Mouse (Mus musculus): Measurements from ENCODE around the gene Tln2. TPM values are rescaled to one million over a fixed set of nuclear protein-coding genes. Genes with fewer than 3 reads are reported as not detected.

Tln2 gene
- polyA plus RNA-seq, 1 experiment, result 36.5 TPM

DNA sequence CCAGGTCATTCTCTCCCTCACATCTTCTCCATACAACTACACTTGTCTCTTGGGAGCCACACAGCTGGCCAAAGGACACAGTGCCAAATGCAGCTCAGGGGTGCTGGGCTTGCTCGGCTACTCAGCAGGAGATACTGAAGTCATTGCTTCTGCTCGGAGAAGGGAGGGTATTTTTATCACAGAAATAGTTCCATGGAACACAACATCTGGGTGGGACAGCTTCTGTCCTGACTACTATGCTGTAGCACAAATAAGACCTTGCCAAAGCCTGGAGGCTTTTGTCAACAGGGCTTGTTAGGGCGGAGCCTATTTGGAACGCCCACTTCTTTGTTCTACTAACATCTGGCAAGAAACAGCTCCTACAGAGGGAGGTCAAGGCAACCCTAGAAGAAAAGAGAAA is 10.2 kb downstream of the Tln2 start:
- DNase-seq (ENCODE audit: extremely low spot score in 1 of 2, low spot score in 1 of 2), result no peak

DNA sequence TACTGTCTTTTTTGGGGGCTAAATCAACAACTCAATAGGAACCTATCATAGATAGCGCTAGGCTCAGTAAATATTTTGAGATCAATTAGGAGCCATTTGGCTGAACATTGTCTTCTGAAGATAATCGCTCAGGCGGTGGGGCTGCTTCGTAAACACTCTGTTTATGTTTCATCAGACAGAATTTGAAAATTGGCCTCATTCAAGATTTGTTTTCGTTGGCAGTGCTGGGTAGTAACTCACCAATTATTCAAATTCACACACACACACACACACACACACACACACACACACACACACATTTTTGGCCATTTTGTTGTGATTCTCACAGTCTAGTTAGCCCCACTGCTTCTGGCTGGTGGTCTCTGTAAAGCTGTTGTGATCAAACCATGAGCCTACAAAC is 12.9 kb downstream of the Tln2 start:
- no peak for DNase-seq (ENCODE audit: extremely low spot score in 1 of 2, low spot score in 1 of 2)

DNA sequence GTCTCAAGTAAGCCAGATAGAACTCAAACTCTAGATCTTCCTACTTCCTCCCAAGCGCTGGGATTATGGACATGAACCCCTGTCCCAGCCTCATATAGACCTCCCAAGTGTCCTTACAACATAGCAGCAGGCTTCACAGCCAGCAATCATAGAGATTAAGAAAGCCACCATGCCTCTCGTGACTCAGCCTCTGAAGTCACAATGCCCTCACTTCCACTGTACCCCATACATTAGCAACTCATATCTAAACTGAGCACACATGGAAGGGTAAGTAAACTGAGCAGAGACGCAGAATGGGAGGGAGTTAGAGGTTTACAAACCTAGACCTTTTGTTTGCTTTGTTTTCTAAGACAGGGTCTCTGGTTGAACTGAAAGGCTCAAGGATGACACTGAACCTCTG is 13.7 kb downstream of the Tln2 start:
- no peak for DNase-seq (ENCODE audit: extremely low spot score in 1 of 2, low spot score in 1 of 2)

DNA sequence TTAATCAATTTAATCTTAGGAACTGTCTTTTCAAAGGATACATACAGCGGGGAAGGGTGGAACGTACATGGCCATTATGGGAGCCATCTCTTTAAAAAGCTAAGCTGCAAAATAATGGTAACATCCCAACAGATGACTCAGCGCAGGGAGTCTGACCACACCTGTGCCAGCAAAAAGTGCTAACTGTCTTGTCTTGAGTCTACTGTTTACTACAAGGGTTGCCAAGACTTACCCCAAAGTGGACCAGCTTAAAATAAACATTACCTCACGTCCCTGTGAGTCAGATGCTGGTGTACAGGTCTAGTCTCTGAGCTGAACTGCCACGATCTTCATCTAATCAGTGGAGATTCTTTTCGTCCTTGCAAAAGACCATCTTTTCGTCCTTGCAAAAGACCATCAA is 14.7 kb downstream of the Tln2 start:
- no peak for DNase-seq (ENCODE audit: extremely low spot score in 1 of 2, low spot score in 1 of 2)

DNA sequence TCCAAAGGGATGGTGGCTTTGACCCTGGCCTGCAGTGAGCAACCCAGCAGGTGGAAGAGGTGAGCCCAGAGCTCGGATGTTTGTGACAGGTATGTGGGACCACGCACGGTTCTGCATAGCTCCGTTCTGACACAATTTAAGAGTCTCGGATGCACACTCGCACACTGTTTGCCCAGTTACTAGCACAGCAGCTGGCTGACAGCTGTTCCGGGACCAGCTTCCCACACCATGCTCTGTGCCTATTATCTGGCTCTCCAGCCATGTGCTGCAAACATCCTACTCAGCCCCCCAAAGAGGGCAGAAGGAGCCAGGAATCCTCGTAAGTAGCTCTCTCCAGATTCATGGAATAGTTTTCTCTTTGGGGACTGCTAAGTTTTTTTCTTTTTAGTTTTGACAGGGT is 17.6 kb downstream of the Tln2 start:
- DNase-seq (ENCODE audit: extremely low spot score in 1 of 2, low spot score in 1 of 2), result no peak

GRCm38 (mm10) chr9:67539776-67540706 is 19.5 kb downstream of the Tln2 start:
- DNase-seq (ENCODE audit: extremely low spot score in 1 of 2, low spot score in 1 of 2), result no peak

- no peak for DNase-seq (ENCODE audit: extremely low spot score in 1 of 2, low spot score in 1 of 2)
These were observed 25.1 kb downstream of the Tln2 start for GRCm38 (mm10) chr9:67534420-67534819.

- DNase-seq (ENCODE audit: extremely low spot score in 1 of 2, low spot score in 1 of 2), result no peak
These were observed 26.2 kb downstream of the Tln2 start for GRCm38 (mm10) chr9:67533260-67533659.

- no peak for DNase-seq (ENCODE audit: extremely low spot score in 1 of 2, low spot score in 1 of 2)
These were observed 26.9 kb downstream of the Tln2 start for GRCm38 (mm10) chr9:67532631-67533030.

GRCm38 (mm10) chr9:67529600-67529999 is 29.9 kb downstream of the Tln2 start:
- DNase-seq (ENCODE audit: extremely low spot score in 1 of 2, low spot score in 1 of 2), result no peak

GRCm38 (mm10) chr9:67527726-67528125 is 31.8 kb downstream of the Tln2 start:
- no peak for DNase-seq (ENCODE audit: extremely low spot score in 1 of 2, low spot score in 1 of 2)

- DNase-seq (ENCODE audit: extremely low spot score in 1 of 2, low spot score in 1 of 2), result no peak
These were observed 37.8 kb downstream of the Tln2 start for GRCm38 (mm10) chr9:67521736-67522135.

DNA sequence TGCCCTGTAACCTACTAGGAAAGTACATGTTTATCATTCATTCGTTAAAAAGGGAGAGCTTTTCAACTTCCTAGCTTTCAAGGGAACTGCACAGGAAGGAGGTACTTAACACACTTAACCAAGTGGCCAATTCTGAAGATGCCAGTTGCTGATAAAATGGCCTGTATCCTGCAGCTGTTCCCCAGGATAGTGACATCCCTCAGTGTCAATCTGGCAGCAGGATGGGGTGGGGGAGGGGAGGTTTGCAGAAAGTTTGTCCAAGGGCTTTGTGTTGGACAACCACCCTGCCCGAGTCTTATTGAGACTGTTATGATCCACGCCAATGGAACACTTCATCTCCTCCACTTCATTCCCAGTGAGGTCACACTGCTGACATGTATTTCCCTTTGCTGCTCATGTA is 50.0 kb downstream of the Tln2 start:
- DNase-seq (ENCODE audit: extremely low spot score in 1 of 2, low spot score in 1 of 2), result no peak

GRCm38 (mm10) chr9:67504669-67505260 is 54.7 kb downstream of the Tln2 start:
- DNase-seq (ENCODE audit: extremely low spot score in 1 of 2, low spot score in 1 of 2), result no peak

- no peak for DNase-seq (ENCODE audit: extremely low spot score in 1 of 2, low spot score in 1 of 2)
These were observed 57.7 kb downstream of the Tln2 start for GRCm38 (mm10) chr9:67501801-67502200.

- DNase-seq (ENCODE audit: extremely low spot score in 1 of 2, low spot score in 1 of 2), result peak in 1 of 2 experiments; percentile 64
These were observed 63.1 kb downstream of the Tln2 start for GRCm38 (mm10) chr9:67496368-67496767.

DNA sequence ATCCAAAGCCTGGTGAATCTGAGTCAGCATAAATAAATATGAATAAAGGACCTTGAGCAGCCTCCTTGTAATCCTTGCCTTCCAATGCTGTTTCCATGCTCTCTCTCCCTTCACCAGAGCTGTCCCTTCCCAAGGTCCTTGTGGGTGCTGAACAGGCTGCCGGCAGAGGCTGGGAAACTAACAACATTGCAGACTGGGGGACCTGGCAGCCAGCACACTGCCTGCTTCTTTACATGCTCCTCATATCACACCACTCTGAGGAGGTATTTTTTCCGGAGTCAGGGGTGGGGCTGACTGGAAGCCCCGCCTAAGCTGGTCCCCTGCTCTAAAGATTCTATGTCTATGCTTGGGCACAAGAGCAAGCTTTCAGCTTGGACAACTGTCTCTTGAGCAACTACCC is 64.2 kb downstream of the Tln2 start:
- no peak for DNase-seq (ENCODE audit: extremely low spot score in 1 of 2, low spot score in 1 of 2)

GRCm38 (mm10) chr9:67493876-67494552 is 65.5 kb downstream of the Tln2 start:
- no peak for DNase-seq (ENCODE audit: extremely low spot score in 1 of 2, low spot score in 1 of 2)

- DNase-seq (ENCODE audit: extremely low spot score in 1 of 2, low spot score in 1 of 2), result no peak
These were observed 70.1 kb downstream of the Tln2 start for GRCm38 (mm10) chr9:67489370-67489769.

DNA sequence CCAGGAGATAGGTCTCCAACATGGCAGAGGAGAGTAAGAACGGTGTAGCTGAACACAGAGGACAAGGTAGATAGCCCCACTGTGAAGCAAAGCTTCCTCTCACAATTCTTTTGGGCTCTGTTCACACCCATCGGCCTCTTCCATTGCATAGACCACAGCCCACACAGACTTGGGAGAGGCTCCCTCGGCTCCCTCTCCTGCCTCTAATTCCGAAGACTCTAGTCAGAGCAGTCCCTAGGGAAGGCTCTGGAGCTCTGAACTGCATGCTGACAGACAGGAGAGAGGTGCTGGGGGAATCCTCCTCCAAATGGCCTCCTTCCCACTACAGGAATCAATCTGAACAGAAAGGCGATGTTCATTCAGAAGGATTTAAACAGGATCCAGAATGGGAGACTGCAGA is 72.9 kb downstream of the Tln2 start:
- DNase-seq (ENCODE audit: extremely low spot score in 1 of 2, low spot score in 1 of 2), result no peak

Measured in frontal cortex, adult 2 months (tissue).